Mouse (Mus musculus): Measurements from ENCODE around the gene 4930590J08Rik. TPM values are rescaled to one million over a fixed set of nuclear protein-coding genes. Genes with fewer than 3 reads are reported as not detected.
"Not testable (repeated sequence)": the region's sequence is repeated elsewhere in the genome, so short reads cannot be mapped to it uniquely, and the experiment has no call there.

4930590J08Rik gene
- total RNA-seq, 2 experiments from 2014 or later: 1.9 to 2.3 TPM

GRCm38 (mm10) chr6:91914011-91914410 lies 11.4 kb downstream of the 4930590J08Rik start:
- Histone ChIP-seq H3K4me3 (no peak overlapping the region), H3K27ac (no peak overlapping the region)
- TF ChIP-seq CTCF (conservative IDR thresholded peaks at IDR 0.05): no peak
- DNase-seq (ENCODE audit: low spot score in 2 of 2): no peak

DNA sequence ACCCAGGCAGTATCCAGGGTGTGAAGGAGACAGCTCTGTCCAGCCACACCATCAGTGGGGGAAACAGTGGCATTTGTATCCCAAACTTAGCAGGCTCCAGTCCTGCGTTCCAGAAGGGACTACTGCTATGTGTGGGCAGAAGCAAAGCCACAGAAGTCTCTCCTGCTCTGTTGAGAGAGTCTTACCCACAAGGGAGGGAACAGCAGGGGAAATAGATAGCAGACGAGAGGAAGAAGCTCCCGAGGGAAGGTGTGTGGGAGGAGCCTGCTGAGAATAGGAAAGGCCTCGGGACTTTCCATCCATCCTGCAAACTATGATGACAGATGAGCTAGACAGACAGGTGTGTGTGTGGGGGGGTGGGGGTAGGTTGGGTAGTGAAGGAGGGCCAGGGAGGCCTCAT lies 14.7 kb downstream of the 4930590J08Rik start:
- no peak for TF ChIP-seq CTCF (conservative IDR thresholded peaks at IDR 0.05)
- DNase-seq (ENCODE audit: low spot score in 2 of 2): peak; percentile 19 to 63
- H3K27ac ChIP-seq: no peak overlapping the region
- no peak overlapping the region for H3K4me3 ChIP-seq

DNA sequence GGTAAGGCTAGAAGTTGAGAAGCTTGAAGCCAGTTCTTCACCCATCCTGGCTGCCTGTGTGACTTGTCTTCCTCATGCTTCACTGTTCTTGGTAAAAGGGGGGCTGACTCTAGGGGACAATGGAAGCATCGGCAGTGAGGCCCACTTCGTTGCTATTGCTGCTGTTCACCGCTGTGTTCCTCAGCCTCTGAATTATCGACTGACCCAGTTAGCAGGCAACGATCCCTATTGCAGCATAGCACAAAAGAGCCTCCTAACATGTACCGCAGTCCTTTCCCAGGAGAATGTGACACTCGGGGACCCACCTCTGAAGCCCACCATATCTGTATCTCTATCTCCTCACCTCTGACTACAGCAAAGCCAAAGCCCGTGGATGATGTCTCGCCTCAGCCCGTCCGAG lies 15.1 kb downstream of the 4930590J08Rik start:
- no peak overlapping the region for H3K4me3 ChIP-seq
- no peak for TF ChIP-seq CTCF (conservative IDR thresholded peaks at IDR 0.05)
- no peak overlapping the region for H3K27ac ChIP-seq
- no peak for DNase-seq (ENCODE audit: low spot score in 2 of 2)

DNA sequence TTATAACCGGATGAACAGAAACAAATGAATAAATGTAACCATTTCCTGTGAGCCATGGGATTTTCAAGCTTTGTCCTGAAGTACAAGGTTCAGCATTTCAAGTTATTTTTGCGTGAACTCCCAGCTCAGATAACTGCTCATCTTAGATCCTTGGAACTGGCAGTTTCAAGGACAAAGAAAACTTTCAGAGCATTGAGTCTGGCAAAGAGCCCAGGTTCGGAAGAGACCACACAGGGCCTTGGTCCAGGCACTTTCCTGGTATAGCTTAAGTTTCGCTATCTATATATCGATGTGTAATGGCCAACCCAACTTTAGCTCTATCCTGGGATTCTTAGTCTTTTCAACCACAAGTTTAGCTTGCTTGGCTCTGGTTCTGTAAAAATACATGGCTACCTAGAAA lies 28.6 kb downstream of the 4930590J08Rik start:
- Histone ChIP-seq H3K27ac (no peak overlapping the region), H3K4me3 (no peak overlapping the region)
- no peak for TF ChIP-seq CTCF (conservative IDR thresholded peaks at IDR 0.05)
- DNase-seq (ENCODE audit: low spot score in 2 of 2): no peak

DNA sequence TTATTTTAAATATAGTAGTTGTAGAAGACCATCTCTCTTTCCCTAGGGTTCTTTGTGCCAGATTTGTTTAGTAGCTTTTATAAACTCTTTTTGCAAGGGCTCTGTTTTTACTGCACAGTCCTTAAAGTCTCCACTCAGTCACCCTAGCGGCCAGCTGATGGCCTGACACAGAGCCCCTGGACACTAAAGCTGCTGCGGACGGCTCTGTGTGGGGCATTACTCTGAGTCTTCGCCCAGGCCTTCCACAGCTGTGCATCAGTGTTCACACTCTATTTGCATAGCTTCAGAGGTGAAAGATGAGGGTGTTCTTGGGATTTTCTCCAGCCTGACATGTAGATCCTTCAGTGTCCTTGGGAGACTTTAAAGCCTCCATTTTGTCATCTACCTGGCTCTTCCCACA lies 35.9 kb downstream of the 4930590J08Rik start:
- 0 out of 2 replicates have a peak, but pooled peaks have one; percentile 10 for TF ChIP-seq CTCF (conservative IDR thresholded peaks at IDR 0.05)
- Histone ChIP-seq H3K27ac (no peak overlapping the region), H3K4me3 (no peak overlapping the region)
- DNase-seq (ENCODE audit: low spot score in 2 of 2): no peak

DNA sequence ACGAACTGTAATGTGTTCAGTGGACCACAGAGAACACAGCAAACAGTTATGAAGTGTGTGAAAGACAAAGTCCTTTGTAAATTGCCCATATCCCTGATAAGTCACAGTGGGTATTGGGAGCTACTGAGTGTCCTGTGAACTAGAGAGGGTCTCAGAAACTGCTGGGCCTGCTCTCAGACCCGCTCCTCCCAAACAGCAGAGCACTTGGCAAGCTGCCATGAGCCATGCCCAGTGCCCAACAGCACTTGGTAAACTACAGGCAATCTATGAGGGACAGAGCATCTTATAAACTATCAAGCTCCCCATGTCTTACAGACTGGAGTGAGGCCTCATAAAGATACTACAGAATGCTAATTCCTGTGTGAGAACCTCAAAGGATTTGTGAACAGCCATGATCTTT lies 45.8 kb downstream of the 4930590J08Rik start:
- no peak for DNase-seq (ENCODE audit: low spot score in 2 of 2)
- no peak overlapping the region for H3K27ac ChIP-seq
- no peak overlapping the region for H3K4me3 ChIP-seq
- TF ChIP-seq CTCF (conservative IDR thresholded peaks at IDR 0.05): no peak

DNA sequence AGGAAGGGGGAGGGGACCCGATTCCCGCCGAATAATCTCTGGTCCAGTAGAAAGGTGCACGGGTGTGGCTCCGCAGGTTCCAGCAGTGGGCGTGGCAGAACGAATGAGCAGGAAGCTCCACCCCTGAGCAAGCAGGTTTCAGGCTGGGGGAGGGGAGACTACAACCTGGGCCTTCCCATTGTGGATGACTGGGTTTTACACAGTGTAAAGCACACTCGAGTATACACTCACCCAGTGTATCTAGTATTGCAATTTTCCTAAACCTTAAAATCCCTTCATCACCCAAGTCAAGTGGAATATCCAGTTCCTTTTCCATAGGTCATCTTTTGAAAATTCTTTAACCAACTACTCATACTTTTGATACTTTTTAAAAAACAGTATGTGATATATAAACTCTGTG lies 55.4 kb downstream of the 4930590J08Rik start:
- H3K27ac ChIP-seq; H3K4me3 ChIP-seq; DNase-seq (ENCODE audit: low spot score in 2 of 2): not testable (repeated sequence)

- no peak overlapping the region; the same call in 1 of the 2 replicates for H3K4me3 ChIP-seq
- no peak for TF ChIP-seq CTCF (conservative IDR thresholded peaks at IDR 0.05)
- H3K27ac ChIP-seq: peak overlapping the region; percentile 52; the same call in 1 of the 2 replicates
- no peak for DNase-seq (ENCODE audit: low spot score in 2 of 2)
Observed at GRCm38 (mm10) chr6:91960028-91960811, 57.6 kb downstream of the 4930590J08Rik start.

DNA sequence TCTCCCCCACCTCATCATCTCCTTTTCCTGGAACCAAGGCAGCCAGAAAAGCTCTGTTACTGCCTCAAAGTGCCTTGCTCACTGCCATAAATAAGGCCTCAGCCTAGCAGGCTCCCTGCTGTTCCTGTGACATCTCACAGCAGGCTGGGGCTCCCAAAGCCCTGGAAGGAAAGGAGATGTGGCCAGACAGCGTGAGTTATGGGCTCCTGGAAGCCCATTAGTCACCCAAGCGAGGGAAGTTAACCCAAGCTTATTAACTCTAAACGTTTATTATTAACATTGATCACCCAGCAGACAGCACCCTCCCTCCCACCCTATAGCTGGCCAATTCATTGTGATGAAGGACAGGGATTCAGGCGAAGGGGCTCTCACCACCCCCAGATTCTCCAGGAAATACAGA lies 60.8 kb downstream of the 4930590J08Rik start:
- Histone ChIP-seq H3K27ac (no peak overlapping the region), H3K4me3 (no peak overlapping the region)
- no peak for DNase-seq (ENCODE audit: low spot score in 2 of 2)
- TF ChIP-seq CTCF (conservative IDR thresholded peaks at IDR 0.05): no peak

DNA sequence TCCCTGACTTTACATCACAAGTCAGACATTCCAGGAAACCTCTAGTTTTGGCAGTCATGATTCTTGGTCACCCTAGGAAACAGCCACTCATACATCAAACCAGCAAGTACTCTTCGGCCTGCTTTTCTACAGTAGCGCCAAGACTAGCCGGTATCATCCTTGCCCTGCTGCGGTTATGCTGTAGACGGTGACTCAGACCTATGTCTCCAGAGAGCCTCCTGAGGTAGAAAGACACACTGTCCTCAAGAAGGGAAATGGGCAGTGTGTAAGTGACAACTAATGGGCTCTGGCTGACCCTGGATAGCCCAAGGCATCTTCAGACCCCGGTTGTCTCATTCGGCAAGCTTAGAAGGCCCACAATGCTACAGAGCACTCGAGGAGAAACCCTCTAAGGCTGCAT lies 62.5 kb downstream of the 4930590J08Rik start:
- DNase-seq (ENCODE audit: low spot score in 2 of 2): no peak
- Histone ChIP-seq H3K27ac (no peak overlapping the region), H3K4me3 (no peak overlapping the region)
- no peak for TF ChIP-seq CTCF (conservative IDR thresholded peaks at IDR 0.05)

- DNase-seq (ENCODE audit: low spot score in 2 of 2): no peak
- TF ChIP-seq CTCF (conservative IDR thresholded peaks at IDR 0.05): peak; percentile 58
Observed at GRCm38 (mm10) chr6:91966006-91966405, 63.4 kb downstream of the 4930590J08Rik start.

DNA sequence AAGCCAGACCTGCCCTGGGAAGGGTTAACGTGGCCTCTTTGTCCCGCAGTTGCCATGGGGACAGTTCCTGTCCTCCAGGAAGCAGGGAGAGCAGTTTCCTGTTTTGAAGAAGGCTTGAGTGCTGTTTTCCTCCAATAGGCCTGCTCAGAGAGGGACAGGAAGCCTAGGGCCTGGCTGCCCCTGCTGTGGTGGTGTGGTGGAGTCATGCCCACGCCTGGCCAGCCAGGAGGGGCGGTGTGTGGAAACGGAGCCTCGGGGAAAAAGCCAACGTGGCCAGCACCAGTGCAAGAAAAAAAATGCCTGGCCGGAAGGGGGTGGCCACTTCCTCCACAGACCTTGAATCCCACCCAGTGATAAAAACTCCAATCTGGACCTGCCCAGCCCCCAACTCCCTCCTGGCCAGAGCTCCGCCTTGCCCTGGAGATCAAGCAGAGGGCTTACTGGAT lies 69.6 kb downstream of the 4930590J08Rik start:
- Histone ChIP-seq H3K4me3 (no peak overlapping the region), H3K27ac (peak overlapping the region; percentile 46; the same call in 1 of the 2 replicates)
- TF ChIP-seq CTCF (conservative IDR thresholded peaks at IDR 0.05): peak; percentile 40
- no peak for DNase-seq (ENCODE audit: low spot score in 2 of 2)

More at GRCm38 (mm10) chr6:91966006-91966405, 63.4 kb downstream of the 4930590J08Rik start:
- no peak overlapping the region for H3K4me3 ChIP-seq
- H3K27ac ChIP-seq: no peak overlapping the region

- no peak for TF ChIP-seq CTCF (conservative IDR thresholded peaks at IDR 0.05)
Observed at GRCm38 (mm10) chr6:91973972-91974371, 71.4 kb downstream of the 4930590J08Rik start.

More at GRCm38 (mm10) chr6:91973972-91974371, 71.4 kb downstream of the 4930590J08Rik start:
- Histone ChIP-seq H3K4me3 (no peak overlapping the region), H3K27ac (no peak overlapping the region)
- DNase-seq (ENCODE audit: low spot score in 2 of 2): no peak
